Mouse (Mus musculus): ENCODE data around the gene Slc20a1.
A peak's percentile ranks its signal among the peaks of the same experiment; 100 is the strongest.

Gene Slc20a1

GRCm38 (mm10) chr2:129186291-129186919, 12.2 kb upstream of the Slc20a1 start:
- no peak for DNase-seq (ENCODE audit: low spot score in 2 of 2)

DNA sequence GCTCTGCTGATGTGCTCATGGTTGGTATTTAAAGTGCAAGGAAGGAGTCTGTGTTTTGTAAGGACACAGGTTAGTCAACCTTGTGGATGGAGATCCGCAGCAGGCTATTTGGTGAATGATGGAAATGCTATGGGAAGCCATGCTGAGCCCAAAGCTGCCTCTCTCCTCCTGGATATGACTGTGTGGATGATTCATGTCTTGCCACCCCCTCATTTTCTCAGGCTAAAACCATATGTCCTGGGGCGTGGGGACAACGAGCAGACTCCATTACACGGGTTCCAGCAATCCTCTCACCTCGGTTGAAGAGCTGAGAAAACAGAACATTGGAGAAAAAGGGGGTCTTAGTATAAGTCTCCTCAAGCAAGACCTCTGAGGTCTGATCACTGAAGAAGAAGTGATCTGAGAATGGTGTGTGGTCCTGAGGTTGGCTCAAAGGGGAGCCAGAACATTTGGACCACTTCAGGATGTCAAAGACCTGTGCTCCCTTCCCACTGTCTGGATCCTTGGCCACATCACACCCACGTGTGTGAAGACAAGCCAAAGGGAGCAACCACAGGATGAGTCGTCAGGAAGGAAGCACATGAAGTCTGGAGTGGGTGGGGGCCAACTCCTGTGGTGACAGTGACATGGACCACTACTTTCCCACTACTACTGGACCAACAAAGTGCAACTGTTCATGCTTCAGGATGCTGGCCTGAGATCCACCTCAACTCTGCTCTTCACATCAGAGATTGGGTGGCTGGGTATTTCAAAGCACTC, 6.0 kb upstream of the Slc20a1 start:
- DNase-seq (ENCODE audit: low spot score in 2 of 2) = no peak

DNA sequence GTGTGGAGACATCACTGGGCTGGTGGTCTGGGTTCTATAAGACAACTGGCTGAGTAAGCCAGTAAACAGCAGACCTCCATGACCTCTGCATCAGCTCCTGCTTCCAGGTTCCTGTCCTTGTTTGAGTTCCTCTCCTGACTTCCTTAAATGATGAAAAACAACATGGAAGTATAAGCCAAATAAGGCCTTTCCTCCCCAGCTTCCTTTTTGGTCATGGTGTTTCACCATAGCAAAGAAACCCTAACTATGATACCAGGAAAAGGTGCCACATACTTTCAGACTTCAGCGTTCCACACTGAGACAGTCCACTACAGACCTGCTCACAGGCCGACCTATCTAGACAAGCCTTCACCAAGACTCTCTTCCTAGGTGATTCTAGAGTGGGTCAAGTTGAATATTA, 2.2 kb upstream of the Slc20a1 start:
- no peak for DNase-seq (ENCODE audit: low spot score in 2 of 2)

DNA sequence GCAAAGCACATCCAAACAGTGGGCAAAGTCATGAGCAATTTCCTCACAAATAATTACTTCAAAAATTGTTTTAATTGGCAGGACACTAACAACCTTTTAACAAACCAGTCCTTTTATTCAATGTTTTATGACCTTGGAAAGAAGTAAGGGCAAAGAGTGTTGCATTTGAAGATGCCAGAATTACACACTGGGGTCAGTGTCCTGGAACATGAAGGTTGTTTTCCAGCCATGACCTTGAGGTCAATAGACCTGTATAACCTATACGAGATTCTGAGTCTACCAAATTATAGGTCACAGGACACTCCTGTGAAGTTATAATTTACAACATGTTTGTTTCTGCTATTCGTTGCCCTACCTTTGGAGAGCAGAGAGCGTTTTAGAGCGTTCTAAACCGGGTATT, 1.4 kb upstream of the Slc20a1 start:
- no peak for DNase-seq (ENCODE audit: low spot score in 2 of 2)

- no peak for DNase-seq (ENCODE audit: low spot score in 2 of 2)
These were observed 625 bp upstream of the Slc20a1 start for GRCm38 (mm10) chr2:129197843-129198435.

DNA sequence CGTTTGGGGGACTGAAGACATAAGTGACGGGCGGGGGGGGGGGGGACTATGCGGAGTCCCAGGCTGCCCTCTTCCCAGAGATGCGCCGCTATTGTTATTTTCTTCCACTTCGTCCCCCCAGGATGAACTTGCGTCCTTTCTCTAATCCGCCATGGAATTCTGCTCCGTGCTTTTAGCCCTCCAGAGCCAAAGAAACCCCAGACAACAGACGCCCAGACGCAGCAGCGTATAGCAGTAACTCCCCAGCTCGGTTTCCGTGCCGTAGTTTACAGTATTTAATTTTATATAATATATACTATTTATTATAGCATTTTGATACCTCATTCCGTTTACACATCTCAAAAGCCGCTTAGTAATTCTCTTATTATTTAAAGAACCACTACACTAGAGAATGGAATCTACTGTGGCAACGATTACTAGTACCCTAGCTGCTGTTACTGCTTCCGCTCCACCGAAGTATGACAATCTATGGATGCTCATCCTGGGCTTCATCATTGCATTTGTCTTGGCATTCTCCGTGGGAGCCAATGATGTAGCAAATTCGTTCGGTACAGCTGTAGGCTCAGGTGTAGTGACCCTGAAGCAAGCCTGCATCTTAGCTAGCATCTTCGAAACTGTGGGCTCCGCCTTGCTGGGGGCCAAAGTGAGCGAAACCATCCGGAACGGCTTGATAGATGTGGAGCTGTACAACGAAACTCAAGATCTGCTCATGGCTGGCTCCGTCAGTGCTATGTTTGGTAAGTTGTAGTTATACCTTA, 943 bp downstream of the Slc20a1 start:
- peak in 1 of 2 experiments; percentile 31 for DNase-seq (ENCODE audit: low spot score in 2 of 2)

GRCm38 (mm10) chr2:129205000-129205399, 6.4 kb downstream of the Slc20a1 start:
- DNase-seq (ENCODE audit: low spot score in 2 of 2) = no peak

GRCm38 (mm10) chr2:129206824-129207223, 8.3 kb downstream of the Slc20a1 start:
- DNase-seq (ENCODE audit: low spot score in 2 of 2) = no peak

DNA sequence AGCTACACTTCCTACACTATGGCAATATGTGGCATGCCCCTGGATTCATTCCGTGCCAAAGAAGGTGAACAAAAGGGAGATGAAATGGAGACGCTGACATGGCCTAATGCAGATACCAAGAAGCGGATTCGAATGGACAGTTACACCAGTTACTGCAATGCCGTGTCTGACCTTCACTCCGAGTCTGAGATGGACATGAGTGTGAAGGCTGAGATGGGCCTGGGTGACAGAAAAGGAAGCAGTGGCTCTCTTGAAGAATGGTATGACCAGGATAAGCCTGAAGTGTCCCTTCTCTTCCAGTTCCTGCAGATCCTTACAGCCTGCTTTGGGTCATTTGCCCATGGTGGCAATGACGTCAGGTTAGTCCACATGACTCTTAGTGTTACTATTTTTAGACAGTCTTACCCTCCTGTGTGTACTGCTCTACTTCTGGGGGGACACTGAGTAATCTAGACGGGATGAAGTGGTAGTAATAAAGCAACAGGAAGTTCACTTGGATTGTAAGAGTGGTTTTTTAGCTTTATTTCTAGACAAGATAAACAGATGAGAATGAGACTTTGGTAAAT, 9.7 kb downstream of the Slc20a1 start:
- DNase-seq (ENCODE audit: low spot score in 2 of 2) = no peak

DNA sequence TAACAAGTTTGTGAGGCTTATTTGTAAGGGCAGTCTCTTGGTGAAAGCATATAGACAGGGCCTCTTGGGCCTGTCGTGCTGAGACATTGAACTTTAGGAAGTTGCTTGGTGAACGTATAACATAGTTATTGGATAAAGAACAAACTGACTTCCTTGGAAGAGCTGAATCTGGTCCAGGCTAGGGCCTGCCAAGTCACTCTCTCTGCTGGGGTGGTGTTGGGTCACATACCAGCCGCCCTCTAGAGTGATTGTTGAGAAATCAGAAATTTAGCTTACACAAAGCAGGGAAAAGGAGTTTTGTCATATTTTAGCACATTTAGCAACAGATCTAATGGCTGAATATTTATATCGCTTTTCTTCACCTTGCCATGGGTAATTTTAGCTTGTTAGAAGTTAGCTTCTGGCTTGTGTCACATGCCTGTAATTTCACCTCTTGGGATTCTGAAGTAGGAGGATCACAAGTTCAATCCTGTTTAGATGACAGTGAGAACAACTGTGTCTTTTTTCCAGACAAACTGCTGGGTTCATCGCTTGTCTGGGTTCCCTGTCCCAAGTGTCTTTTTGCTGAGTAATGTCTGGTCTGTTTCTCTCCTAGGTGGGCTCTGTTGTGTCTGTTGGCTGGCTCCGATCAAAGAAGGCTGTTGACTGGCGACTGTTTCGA, 11.7 kb downstream of the Slc20a1 start:
- no peak for DNase-seq (ENCODE audit: low spot score in 2 of 2)

DNA sequence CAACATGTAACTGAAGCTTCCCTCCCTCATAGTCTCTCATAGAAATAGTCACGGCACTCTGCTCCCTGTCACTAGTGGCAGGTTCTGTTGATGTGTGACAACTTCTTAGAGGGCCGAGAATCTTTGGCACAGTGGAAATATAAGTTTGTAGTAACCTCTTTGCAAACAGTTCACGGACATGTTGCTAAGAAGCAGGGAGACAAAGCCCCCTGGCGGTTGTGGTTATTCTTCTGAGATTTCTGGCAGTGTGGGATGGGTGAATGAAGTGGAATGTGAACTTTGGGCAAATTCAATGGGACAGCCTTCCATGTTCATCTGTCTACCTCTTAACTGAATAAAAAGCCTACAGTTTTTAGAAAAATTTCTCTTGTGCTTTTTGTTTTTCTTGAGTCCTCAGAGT, 12.7 kb downstream of the Slc20a1 start:
- DNase-seq (ENCODE audit: low spot score in 2 of 2) = no peak

- DNase-seq (ENCODE audit: low spot score in 2 of 2) = no peak
These were observed 13.4 kb downstream of the Slc20a1 start for GRCm38 (mm10) chr2:129211957-129212356.

GRCm38 (mm10) chr2:129212566-129212965, 14.0 kb downstream of the Slc20a1 start:
- DNase-seq (ENCODE audit: low spot score in 2 of 2) = no peak

DNA sequence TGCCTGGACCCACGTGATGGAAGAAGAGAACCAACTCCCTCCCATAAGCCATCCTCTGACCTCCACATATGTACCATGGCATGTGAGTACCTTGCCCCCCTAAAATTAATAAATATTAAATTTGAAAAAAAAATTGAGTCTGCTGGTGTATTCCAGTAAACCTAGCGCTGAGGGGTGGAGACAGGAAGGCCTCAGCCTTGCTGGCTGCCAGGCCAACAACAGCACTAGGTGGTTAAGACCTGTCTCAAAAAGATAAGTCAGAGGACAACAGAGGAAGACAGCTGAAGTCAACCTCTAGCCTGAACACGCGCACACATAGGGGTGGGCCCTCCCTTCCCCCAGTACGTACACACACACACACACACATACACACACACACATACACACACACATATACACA, 16.2 kb downstream of the Slc20a1 start:
- DNase-seq (ENCODE audit: low spot score in 2 of 2) = no peak

DNA sequence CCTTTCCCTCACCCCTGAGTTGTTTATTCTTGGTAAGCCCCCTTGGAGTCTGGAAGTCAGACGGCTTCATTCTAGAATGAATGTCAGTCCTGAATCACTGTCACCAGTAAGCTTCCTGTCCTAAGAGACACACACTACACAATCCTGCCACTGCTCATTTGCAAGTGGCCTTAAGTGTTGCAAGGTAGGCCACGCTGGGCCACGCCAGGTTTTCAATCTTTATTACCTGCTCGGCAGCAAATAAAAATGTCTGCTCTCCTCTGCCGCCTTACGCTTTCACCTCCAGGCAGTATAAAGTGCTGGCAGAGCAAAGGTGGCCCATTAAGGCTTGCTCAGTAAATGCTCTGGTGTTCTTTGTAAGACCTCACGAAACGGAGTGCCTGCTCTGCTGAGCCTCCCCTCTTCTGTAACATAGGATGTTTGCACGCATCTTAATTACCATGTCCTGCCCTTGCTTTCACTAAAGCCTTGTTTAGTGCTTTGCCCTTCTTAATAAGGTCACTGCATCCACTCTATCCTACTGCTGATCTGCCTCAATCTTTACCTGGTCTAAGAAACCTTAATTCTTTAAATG, 19.1 kb downstream of the Slc20a1 start:
- no peak for DNase-seq (ENCODE audit: low spot score in 2 of 2)

GRCm38 (mm10) chr2:129218537-129219105, 20.1 kb downstream of the Slc20a1 start:
- DNase-seq (ENCODE audit: low spot score in 2 of 2) = no peak

DNA sequence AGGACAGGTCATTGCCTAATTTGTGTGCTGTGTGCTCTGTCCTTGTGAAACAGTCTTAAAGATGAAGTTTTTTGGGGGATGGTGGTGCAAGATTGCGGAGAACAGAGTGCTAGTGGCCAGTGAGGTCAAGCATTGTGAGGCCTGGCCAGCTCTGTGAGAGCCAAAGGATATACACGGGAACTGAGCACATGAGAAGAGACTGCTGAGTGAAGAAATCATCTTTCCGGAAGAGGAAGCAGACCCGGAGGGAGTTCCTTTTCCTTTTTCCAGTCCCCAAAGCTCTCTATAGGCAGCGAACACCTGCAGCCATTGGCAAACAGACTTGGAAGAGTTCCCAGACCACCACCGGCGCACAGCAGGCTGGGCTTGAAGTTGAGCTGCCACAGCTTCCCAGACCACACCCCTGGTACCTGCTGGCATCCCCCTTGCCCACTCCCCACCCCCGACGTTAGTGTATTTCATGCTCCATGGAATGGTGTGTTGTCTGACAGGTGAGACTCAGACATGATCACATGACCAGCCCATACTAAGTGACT, 22.6 kb downstream of the Slc20a1 start:
- DNase-seq (ENCODE audit: low spot score in 2 of 2) = no peak

DNA sequence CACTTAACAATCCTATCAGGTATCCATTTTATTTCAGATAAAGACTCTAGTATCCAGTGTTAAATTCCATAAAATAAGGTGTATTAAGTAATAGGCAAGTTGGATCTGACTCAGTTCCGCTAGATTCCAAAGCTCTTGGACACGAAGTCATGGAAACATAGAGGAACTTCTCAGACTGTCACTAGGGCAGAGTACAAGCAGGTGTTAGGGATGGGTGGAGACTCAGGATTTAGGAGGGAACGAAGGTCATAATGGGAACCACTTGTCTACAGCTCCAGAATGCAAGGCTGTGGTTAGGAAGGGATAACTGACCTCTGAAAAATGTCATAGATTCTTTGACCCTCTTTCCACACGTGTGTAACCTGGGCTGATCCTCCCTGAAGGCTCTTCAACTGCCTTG, 25.6 kb downstream of the Slc20a1 start:
- no peak for DNase-seq (ENCODE audit: low spot score in 2 of 2)

- DNase-seq (ENCODE audit: low spot score in 2 of 2) = no peak
These were observed 26.8 kb downstream of the Slc20a1 start for GRCm38 (mm10) chr2:129225251-129225819.

DNA sequence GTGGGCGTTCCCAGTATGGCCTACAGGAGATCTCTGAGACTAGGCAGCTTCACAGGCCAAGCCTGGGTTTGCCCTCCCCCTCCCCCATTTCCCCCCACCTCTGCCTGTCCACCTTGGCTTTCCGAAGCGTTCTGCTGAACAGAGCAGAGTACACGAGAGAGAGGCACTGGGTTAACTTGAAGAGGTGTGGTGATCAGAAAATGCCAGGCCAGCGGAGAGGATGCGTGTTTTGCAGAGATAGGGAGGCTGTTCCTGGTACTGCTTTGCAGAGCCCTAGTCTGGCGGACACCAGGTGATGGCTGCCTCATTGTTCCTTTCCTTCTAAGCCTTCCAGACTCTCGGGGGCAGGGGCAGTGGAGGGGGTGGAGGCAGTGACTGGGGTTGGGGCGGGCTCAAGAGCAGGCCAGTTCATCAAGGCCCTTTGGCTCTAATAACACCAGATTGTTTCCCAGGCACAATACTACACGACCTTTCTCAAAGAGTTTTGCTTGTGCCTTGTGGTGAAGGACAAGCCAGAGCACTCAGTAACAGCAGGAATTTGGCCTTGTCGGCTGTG, 27.8 kb downstream of the Slc20a1 start:
- no peak for DNase-seq (ENCODE audit: low spot score in 2 of 2)

Measured in frontal cortex, postnatal 10 days (tissue).